Mouse (Mus musculus): ENCODE results near the gene Plpp6. TPM values are rescaled to one million over a fixed set of nuclear protein-coding genes. Genes with fewer than 3 reads are reported as not detected.

The Plpp6 gene
- polyA plus RNA-seq (2015; fragmentation: Nextera tagmentation; extraction: Ambion mirVana), result 12.2 and 13.6 TPM in 2 replicates

- no peaks in the 10 kb centered on the region for H3K9me3 ChIP-seq
- peak within 1 kb of the TSS; percentile 91 for H3K27ac ChIP-seq (replicated peaks)
- peak; percentile 91 for ATAC-seq (ENCODE audit: low FRiP score, low read depth)
- no peaks in the 10 kb centered on the region for H3K27me3 ChIP-seq
- peaks cover 29% of the 10 kb centered on the region for H3K4me1 ChIP-seq (replicated peaks)
- H3K4me3 ChIP-seq, result peak within 1 kb of the TSS; percentile 86
- peak within 1 kb of the TSS; percentile 94 for H3K4me2 ChIP-seq
- H3K9ac ChIP-seq, result peak within 1 kb of the TSS; percentile 90
- no peaks in the 10 kb centered on the region for H3K36me3 ChIP-seq
- under 1% methylated on average over 58 of the region's 73 CpGs for WGBS
Measured at GRCm38 (mm10) chr19:28963842-28964551, at the start of gene Plpp6. Gene Plpp6, plus strand, starts transcription at chr19:28963953.

GRCm38 (mm10) chr19:28914598-28914997 is 49.2 kb upstream of the Plpp6 start:
- H3K27me3 ChIP-seq, result no peaks in the 10 kb centered on the region
- H3K27ac ChIP-seq (replicated peaks), result no peak overlapping the region
- no peak overlapping the region for H3K9ac ChIP-seq
- H3K4me1 ChIP-seq (replicated peaks), result no peaks in the 10 kb centered on the region
- peaks cover 17% of the 10 kb centered on the region; the same call in 1 of the 2 replicates for H3K36me3 ChIP-seq
- no peak overlapping the region for H3K4me2 ChIP-seq
- no peak for ATAC-seq (ENCODE audit: low FRiP score, low read depth)
- no peaks in the 10 kb centered on the region for H3K9me3 ChIP-seq
- no peak overlapping the region for H3K4me3 ChIP-seq
- 90% methylated on average over 6 of the region's 6 CpGs for WGBS

DNA sequence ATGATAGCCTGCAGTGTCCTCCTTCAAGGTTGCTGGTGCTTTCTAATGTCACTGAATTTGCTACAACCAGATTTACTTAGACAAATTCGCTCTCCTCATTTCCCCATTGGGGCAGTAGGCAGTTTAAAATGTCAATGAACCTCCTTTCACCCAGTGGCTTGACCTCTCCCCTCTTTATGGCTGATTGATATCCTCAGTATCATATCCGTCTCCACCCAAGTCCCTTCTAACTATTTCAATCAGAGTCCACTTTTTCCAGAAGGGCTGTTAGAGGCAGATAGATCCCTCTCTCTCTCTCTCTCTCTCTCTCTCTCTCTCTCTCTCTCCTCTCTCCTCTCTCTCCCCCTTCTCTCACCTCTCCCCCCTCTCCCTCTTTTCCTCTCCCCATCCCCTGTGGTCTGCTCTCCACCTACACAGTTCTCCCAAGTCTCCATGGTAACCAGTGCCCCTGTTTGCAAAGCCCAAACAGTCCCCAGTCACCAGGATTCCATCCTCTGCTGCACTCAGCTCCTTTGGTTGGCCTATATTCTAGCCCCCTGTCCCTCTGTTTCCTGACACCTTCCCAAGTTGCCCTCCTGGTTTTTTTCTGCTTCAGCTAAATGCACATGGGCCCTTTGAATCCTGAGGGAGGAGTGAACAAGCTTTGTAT is 48.0 kb upstream of the Plpp6 start:
- Histone ChIP-seq H3K4me2 (no peak overlapping the region), H3K9ac (no peak overlapping the region), H3K4me3 (no peak overlapping the region), H3K4me1 (replicated peaks) (no peaks in the 10 kb centered on the region), H3K36me3 (peaks cover 16% of the 10 kb centered on the region; the same call in 1 of the 2 replicates), H3K27me3 (no peaks in the 10 kb centered on the region), H3K9me3 (no peaks in the 10 kb centered on the region), H3K27ac (replicated peaks) (no peak overlapping the region)
- ATAC-seq (ENCODE audit: low FRiP score, low read depth), result no peak
- 65% methylated on average over 2 of the region's 2 CpGs for WGBS

GRCm38 (mm10) chr19:28916492-28916891 is 47.3 kb upstream of the Plpp6 start:
- WGBS, result 63% methylated on average over 4 of the region's 4 CpGs
- H3K27me3 ChIP-seq, result no peaks in the 10 kb centered on the region
- H3K4me1 ChIP-seq (replicated peaks), result no peaks in the 10 kb centered on the region

DNA sequence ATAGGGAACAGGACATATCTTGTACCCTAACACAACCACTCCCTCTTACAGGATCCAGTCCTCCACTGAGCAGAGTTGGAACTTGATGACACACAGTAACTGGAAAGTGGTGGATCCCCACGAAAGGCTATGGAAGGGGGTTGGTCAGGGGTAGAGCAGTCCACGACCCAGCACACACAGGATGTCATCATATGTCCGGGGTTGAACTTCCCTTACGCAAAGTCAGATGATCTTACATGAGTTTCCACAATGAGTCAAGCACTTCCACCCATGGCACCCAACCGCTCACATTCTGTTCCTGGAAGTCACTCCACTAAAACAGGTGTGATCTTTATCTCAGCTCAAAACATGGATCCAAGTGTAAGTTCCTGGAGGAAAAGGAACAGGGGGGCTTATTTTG is 45.9 kb upstream of the Plpp6 start:
- H3K4me3 ChIP-seq, result no peak overlapping the region
- no peaks in the 10 kb centered on the region for H3K4me1 ChIP-seq (replicated peaks)
- H3K9me3 ChIP-seq, result no peaks in the 10 kb centered on the region
- WGBS, result 93% methylated on average over 5 of the region's 5 CpGs
- no peak overlapping the region for H3K9ac ChIP-seq
- H3K4me2 ChIP-seq, result no peak overlapping the region
- peaks cover 5% of the 10 kb centered on the region; the same call in 1 of the 2 replicates for H3K36me3 ChIP-seq
- ATAC-seq (ENCODE audit: low FRiP score, low read depth), result no peak
- no peaks in the 10 kb centered on the region for H3K27me3 ChIP-seq
- H3K27ac ChIP-seq (replicated peaks), result no peak overlapping the region

More at GRCm38 (mm10) chr19:28916492-28916891, 47.3 kb upstream of the Plpp6 start:
- no peaks in the 10 kb centered on the region for H3K9me3 ChIP-seq
- H3K4me3 ChIP-seq, result no peak overlapping the region
- H3K9ac ChIP-seq, result no peak overlapping the region
- H3K36me3 ChIP-seq, result peaks cover 9% of the 10 kb centered on the region; the same call in 1 of the 2 replicates
- H3K4me2 ChIP-seq, result no peak overlapping the region
- H3K27ac ChIP-seq (replicated peaks), result no peak overlapping the region
- no peak for ATAC-seq (ENCODE audit: low FRiP score, low read depth)

GRCm38 (mm10) chr19:28926366-28926765 is 37.4 kb upstream of the Plpp6 start:
- no peak overlapping the region for H3K9ac ChIP-seq
- no peaks in the 10 kb centered on the region for H3K4me1 ChIP-seq (replicated peaks)
- no peaks in the 10 kb centered on the region for H3K9me3 ChIP-seq
- 92% methylated on average over 5 of the region's 5 CpGs for WGBS
- no peak overlapping the region for H3K4me3 ChIP-seq
- no peaks in the 10 kb centered on the region for H3K27me3 ChIP-seq
- no peaks in the 10 kb centered on the region for H3K36me3 ChIP-seq
- H3K27ac ChIP-seq (replicated peaks), result no peak overlapping the region
- no peak overlapping the region for H3K4me2 ChIP-seq
- no peak for ATAC-seq (ENCODE audit: low FRiP score, low read depth)

DNA sequence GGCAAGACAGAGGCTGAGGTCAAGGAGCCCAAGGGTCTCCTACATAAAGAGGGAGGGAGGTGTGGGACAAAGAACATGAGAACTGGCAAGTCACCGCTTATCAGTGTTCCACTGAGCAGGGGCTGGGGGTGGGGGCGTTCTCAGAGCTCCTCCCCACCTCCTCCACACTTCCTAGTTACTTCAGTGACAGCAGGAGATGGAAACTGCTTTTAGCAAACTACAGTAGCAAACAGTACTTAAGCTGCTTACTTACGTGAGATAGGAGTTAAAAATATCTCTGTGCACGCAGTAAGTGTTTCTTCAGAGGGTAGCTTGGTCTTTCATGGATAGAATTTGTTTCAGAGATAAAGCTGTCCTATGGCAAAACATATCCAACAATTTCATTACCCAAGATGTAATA is 36.4 kb upstream of the Plpp6 start:
- Histone ChIP-seq H3K36me3 (no peaks in the 10 kb centered on the region), H3K9ac (no peak overlapping the region), H3K27ac (replicated peaks) (no peak overlapping the region), H3K27me3 (no peaks in the 10 kb centered on the region), H3K9me3 (no peaks in the 10 kb centered on the region), H3K4me2 (no peak overlapping the region), H3K4me3 (no peak overlapping the region), H3K4me1 (replicated peaks) (no peaks in the 10 kb centered on the region)
- 80% methylated on average over 4 of the region's 4 CpGs for WGBS
- no peak for ATAC-seq (ENCODE audit: low FRiP score, low read depth)

- Histone ChIP-seq H3K27ac (replicated peaks) (no peak overlapping the region), H3K4me2 (no peak overlapping the region), H3K4me1 (replicated peaks) (no peaks in the 10 kb centered on the region), H3K27me3 (no peaks in the 10 kb centered on the region), H3K4me3 (no peak overlapping the region), H3K9me3 (no peaks in the 10 kb centered on the region), H3K9ac (no peak overlapping the region), H3K36me3 (no peaks in the 10 kb centered on the region)
- ATAC-seq (ENCODE audit: low FRiP score, low read depth), result no peak
Measured at GRCm38 (mm10) chr19:28929034-28929433, 34.7 kb upstream of the Plpp6 start.

GRCm38 (mm10) chr19:28934897-28935296 is 28.9 kb upstream of the Plpp6 start:
- no peak for ATAC-seq (ENCODE audit: low FRiP score, low read depth)
- H3K4me1 ChIP-seq (replicated peaks), result no peaks in the 10 kb centered on the region
- no peaks in the 10 kb centered on the region for H3K9me3 ChIP-seq
- H3K36me3 ChIP-seq, result no peaks in the 10 kb centered on the region
- 88% methylated on average over 3 of the region's 3 CpGs for WGBS
- no peak overlapping the region for H3K27ac ChIP-seq (replicated peaks)
- no peak overlapping the region for H3K4me3 ChIP-seq
- H3K9ac ChIP-seq, result no peak overlapping the region
- H3K4me2 ChIP-seq, result no peak overlapping the region
- no peaks in the 10 kb centered on the region for H3K27me3 ChIP-seq

DNA sequence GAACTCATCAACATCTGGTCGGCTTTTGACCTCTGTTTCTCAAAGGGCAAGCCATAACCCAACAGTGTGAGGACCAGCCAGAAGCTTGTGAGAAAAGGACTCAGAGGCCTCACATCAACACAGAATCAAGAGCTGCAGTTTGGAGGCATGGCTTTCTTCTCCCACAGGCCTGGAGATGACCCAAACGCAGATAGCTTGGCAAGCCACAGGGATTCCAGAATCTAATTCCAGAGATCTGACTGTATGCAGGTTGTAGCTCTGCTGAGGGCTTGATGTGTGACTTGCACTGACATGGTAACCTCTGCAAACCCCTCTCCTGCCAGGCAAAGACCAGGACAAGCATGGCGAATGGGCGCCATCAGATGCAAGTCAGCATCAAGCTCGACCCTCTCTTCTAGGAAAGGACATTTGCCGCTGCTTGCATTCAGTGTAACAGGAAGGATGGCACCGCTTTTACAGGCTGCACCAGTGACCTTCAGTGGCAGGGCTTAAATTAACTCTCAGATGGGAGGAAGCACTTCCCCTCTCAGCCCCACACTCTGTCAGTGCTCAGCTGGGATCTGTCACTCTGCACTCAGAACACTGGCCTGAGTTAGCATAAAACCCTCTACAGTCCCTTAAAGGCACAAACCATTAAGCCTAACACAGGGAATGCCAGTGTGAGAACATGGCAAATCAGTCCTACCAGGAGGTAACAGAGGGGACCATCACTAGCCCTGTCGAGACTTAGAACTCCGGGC is 23.4 kb upstream of the Plpp6 start:
- no peak overlapping the region for H3K9ac ChIP-seq
- WGBS, result 76% methylated on average over 9 of the region's 9 CpGs
- no peaks in the 10 kb centered on the region for H3K27me3 ChIP-seq

GRCm38 (mm10) chr19:28941271-28941670 is 22.5 kb upstream of the Plpp6 start:
- H3K9ac ChIP-seq, result no peak overlapping the region
- ATAC-seq (ENCODE audit: low FRiP score, low read depth), result no peak

More for the DNA sequence above, 23.4 kb upstream of the Plpp6 start:
- ATAC-seq (ENCODE audit: low FRiP score, low read depth), result no peak
- no peak overlapping the region for H3K4me2 ChIP-seq
- no peaks in the 10 kb centered on the region for H3K9me3 ChIP-seq
- no peak overlapping the region for H3K27ac ChIP-seq (replicated peaks)
- H3K36me3 ChIP-seq, result no peaks in the 10 kb centered on the region
- no peaks in the 10 kb centered on the region for H3K4me1 ChIP-seq (replicated peaks)
- H3K4me3 ChIP-seq, result no peak overlapping the region

DNA sequence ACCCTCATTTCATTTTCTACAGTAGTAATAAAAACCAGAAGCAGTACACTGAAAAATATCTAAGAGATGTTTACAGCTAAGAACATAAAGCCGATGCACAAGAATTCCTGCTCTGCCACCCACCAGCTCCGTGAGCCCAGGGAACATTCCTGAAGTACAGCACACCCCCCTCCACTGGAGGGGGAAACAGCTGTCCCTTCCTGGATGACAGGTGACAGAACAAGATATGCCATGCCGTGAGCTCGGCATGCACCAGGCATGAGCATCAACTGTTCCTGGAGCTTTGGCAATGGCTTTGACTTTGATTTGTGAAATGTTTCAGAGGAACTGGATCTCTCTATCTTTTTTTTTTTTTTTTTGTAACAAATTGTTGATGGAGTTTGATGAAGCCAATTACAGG is 17.0 kb upstream of the Plpp6 start:
- Histone ChIP-seq H3K27ac (replicated peaks) (no peak overlapping the region), H3K27me3 (no peaks in the 10 kb centered on the region), H3K9ac (no peak overlapping the region), H3K4me3 (no peak overlapping the region), H3K9me3 (no peaks in the 10 kb centered on the region), H3K36me3 (no peaks in the 10 kb centered on the region), H3K4me2 (no peak overlapping the region), H3K4me1 (replicated peaks) (no peaks in the 10 kb centered on the region)
- WGBS, result 63% methylated on average over 4 of the region's 4 CpGs
- no peak for ATAC-seq (ENCODE audit: low FRiP score, low read depth)

More at GRCm38 (mm10) chr19:28941271-28941670, 22.5 kb upstream of the Plpp6 start:
- H3K9me3 ChIP-seq, result no peaks in the 10 kb centered on the region
- H3K27me3 ChIP-seq, result no peaks in the 10 kb centered on the region
- H3K36me3 ChIP-seq, result no peaks in the 10 kb centered on the region
- no peaks in the 10 kb centered on the region for H3K4me1 ChIP-seq (replicated peaks)
- no peak overlapping the region for H3K4me2 ChIP-seq
- no peak overlapping the region for H3K4me3 ChIP-seq
- no peak overlapping the region for H3K27ac ChIP-seq (replicated peaks)
- WGBS, result 73% methylated on average over 4 of the region's 4 CpGs

Measured in hindbrain, embryonic 15.5 days (tissue).